Mouse (Mus musculus) ES-E14 (cell line): Measurements from ENCODE around the gene Zc3h4. TPM values are rescaled to one million over a fixed set of nuclear protein-coding genes. Genes with fewer than 3 reads are reported as not detected.

Experiments used
- DNase-seq: peaks from one replicate; pipeline ENCODE4 v3.0.0-alpha.2; 2013; ENCODE audit warnings: low read depth, low spot score
- H3K27ac ChIP-seq: 2 replicates; pipeline ENCODE4 v1.5.1; 2012; ENCODE audit warnings: low read depth, mild to moderate bottlenecking, low read length, moderate library complexity, mixed read lengths; ENCODE audit not compliant: poor library complexity, insufficient read depth, severe bottlenecking
- H3K36me3 ChIP-seq: 2 replicates; pipeline ENCODE4 v1.6.1; 2012; ENCODE audit warnings: mild to moderate bottlenecking, low read length, moderate library complexity, mixed read lengths; ENCODE audit not compliant: control insufficient read depth, poor library complexity, insufficient read depth, severe bottlenecking
- H3K4me1 ChIP-seq, 2 experiments: fragments of 150-350 bp in 1 of 2; sonication (generic) in 1 of 2; 2 replicates each; pipeline ENCODE4 v1.6.1; 2012; ENCODE audit warnings: low read length in 2 of 2, mild to moderate bottlenecking in 1 of 2, mixed read lengths in 1 of 2; ENCODE audit not compliant: control insufficient read depth in 2 of 2, insufficient read depth in 2 of 2, poor library complexity in 1 of 2
- H3K4me3 ChIP-seq, 2 experiments: fragments of 150-350 bp in 1 of 2; sonication (generic) in 1 of 2; 2 replicates each; pipeline ENCODE4 v1.5.1; 2012; ENCODE audit warnings: low read length in 2 of 2, low read depth in 1 of 2, mild to moderate bottlenecking in 1 of 2, mixed read lengths in 1 of 2; ENCODE audit not compliant: insufficient read depth in 1 of 2, poor library complexity in 1 of 2, severe bottlenecking in 1 of 2
- H3K9ac ChIP-seq: 2 replicates; pipeline ENCODE4 v1.6.1; 2012; ENCODE audit warnings: low read depth, mild to moderate bottlenecking, low read length, mixed read lengths; ENCODE audit not compliant: poor library complexity, insufficient read depth, severe bottlenecking
- H3K9me3 ChIP-seq: fragments of 150-350 bp; sonication (generic); 2 replicates; pipeline ENCODE4 v1.6.1; 2012; ENCODE audit warnings: low read depth, mild to moderate bottlenecking, low read length; ENCODE audit not compliant: control insufficient read depth, insufficient read depth
- CHD2 ChIP-seq: IDR thresholded peaks from 2 replicates; pipeline ENCODE4 v1.6.1; 2014; ENCODE audit warnings: mild to moderate bottlenecking, low read depth, low read length, inconsistent platforms
- HCFC1 ChIP-seq: IDR thresholded peaks from 2 replicates; pipeline ENCODE4 v1.6.1; 2012; ENCODE audit warnings: low read length, inconsistent platforms, borderline replicate concordance; ENCODE audit not compliant: insufficient read depth
- MAFK ChIP-seq: IDR thresholded peaks from 2 replicates; pipeline ENCODE4 v1.6.1; 2014; ENCODE audit warnings: mild to moderate bottlenecking, low read depth, low read length, inconsistent platforms; ENCODE audit not compliant: insufficient read depth
- ZC3H11A ChIP-seq: IDR thresholded peaks from 2 replicates; pipeline ENCODE4 v1.6.1; 2012; ENCODE audit warnings: low read depth, mild to moderate bottlenecking, inconsistent platforms, low read length, borderline replicate concordance
- ZNF384 ChIP-seq: IDR thresholded peaks from 2 replicates; pipeline ENCODE4 v1.6.1; 2012; ENCODE audit warnings: low read depth, low read length, inconsistent platforms
- in situ Hi-C, 2 experiments: fragments of 600-800 bp; cut with MboI; formaldehyde crosslinking; loops; one replicate each; pipeline ENCODE4 v1.15.1; 2025; ENCODE audit warnings: low sequenced_read_pairs in 2 of 2, inconsistent platforms in 1 of 2; ENCODE audit not compliant: unreplicated experiment in 2 of 2
- total RNA-seq: library from RNA; depleted of rRNA; stranded (reverse); fragments of 300-350 nt; gene quantifications from 2 replicates; pipeline ENCODE4 v1.2.3, GENCODE M21; 2012; rRNA removed

Gene Zc3h4
- total RNA-seq, 1 experiment = 43.7 TPM

DNA sequence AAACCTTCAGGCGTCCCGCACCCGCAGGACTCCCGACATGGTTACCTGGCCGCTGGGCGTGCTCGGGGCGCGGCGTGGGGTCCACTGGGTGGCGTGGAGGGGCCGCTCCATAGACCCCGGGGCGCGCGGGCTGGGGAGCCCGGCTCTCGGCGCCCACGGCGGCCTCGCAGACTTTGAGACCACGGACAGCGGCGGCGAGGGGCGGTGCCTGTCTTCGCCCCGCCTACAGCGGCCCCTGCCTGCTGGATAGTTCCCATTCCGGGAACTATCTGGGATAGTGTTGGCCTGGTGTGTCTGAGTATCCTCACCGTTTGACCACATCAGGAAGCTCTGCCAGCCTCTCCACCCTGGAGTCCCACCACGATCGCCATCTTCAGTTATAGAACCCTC is 75.9 kb downstream of the Zc3h4 start:
- in situ Hi-C loops = no loop called here
- TF ChIP-seq ZC3H11A (no peak), MAFK (no peak), ZNF384 (no peak), HCFC1 (no peak), CHD2 (no peak)
- H3K9ac ChIP-seq = 0 out of 2 replicates have a peak overlapping the region, but pooled peaks have one; percentile 25
- no peak for DNase-seq
- H3K4me1 ChIP-seq = peaks cover 2 to 9% of the 10 kb centered on the region in 2 experiments; a peak in 1 of 4 replicates
- no peaks in the 10 kb centered on the region for H3K36me3 ChIP-seq
- no peak overlapping the region for H3K27ac ChIP-seq
- H3K4me3 ChIP-seq = peak overlapping the region; percentile 55 to 64
- no peaks in the 10 kb centered on the region for H3K9me3 ChIP-seq

DNA sequence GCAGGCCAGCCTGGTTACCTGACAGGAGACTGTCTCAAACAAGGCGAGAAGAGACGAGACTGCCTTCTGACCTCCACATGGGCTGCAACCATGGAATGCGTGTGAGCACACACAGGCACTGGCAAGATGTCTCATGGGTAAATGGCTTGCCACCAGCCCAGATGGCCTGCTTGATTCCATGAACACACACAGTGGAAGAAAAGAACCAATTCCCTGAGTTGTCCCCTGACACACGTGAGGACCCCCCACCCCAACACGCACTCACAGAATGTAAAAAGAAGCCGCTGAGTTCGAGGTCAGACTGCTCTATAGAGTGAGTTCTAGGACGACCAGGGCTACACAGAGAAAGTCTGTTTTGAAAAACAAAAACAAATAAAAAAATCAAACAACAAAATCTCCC is 76.9 kb downstream of the Zc3h4 start, which contains the start of gene Npas1:
Gene Npas1, minus strand, starts transcription at position 101 of the 400 bp plus-strand sequence.
- Histone ChIP-seq H3K4me3 (peak within 1 kb of the TSS; percentile 55 to 64; a peak in 3 of 4 replicates), H3K27ac (no peak within 1 kb of the TSS), H3K9me3 (no peaks in the 10 kb centered on the region), H3K4me1 (peaks cover 0 to 7% of the 10 kb centered on the region in 2 experiments; a peak in 1 of 4 replicates), H3K36me3 (no peaks in the 10 kb centered on the region), H3K9ac (0 out of 2 replicates have a peak within 1 kb of the TSS, but pooled peaks have one; percentile 25)
- DNase-seq = no peak
- in situ Hi-C loops = no loop called here
- TF ChIP-seq MAFK (no peak), ZC3H11A (no peak), HCFC1 (no peak), CHD2 (no peak), ZNF384 (no peak)

Other genes with a start within 250 kb of the Zc3h4 start
- gene Meis3, start 225.8 kb upstream of the Zc3h4 start, total RNA-seq = 2.6 and 3.8 TPM in 2 replicates
- gene Dhx34, start 178.9 kb upstream of the Zc3h4 start, total RNA-seq = 8.6 and 11.0 TPM in 2 replicates
- gene C5ar2, start 156.8 kb upstream of the Zc3h4 start, total RNA-seq = 0.05 and 0.13 TPM in 2 replicates
- gene C5ar1, start 141.4 kb upstream of the Zc3h4 start, total RNA-seq = not detected in 2 replicates
- 2.1 TPM in 2 replicates for gene Inafm1, start 127.3 kb upstream of the Zc3h4 start, total RNA-seq
- gene Ccdc9, start 114.1 kb upstream of the Zc3h4 start, total RNA-seq = 53.9 and 70.3 TPM in 2 replicates
- gene Bbc3, start 92.5 kb upstream of the Zc3h4 start, total RNA-seq = 21.9 and 34.9 TPM in 2 replicates
- 163 and 213 TPM in 2 replicates for gene Sae1, start 13.1 kb upstream of the Zc3h4 start, total RNA-seq
- 82.7 and 117 TPM in 2 replicates for gene Tmem160, start 51.9 kb downstream of the Zc3h4 start, total RNA-seq
- gene Npas1, start 76.8 kb downstream of the Zc3h4 start, total RNA-seq = 0.22 and 0.48 TPM in 2 replicates
- gene Arhgap35, start 214.1 kb downstream of the Zc3h4 start, total RNA-seq = 43.0 and 46.6 TPM in 2 replicates